Mouse (Mus musculus): ENCODE measurements at regions not wholly inside any gene's neighbourhood (a gene's known extent, or its start where the extent isn't known, plus 50 kb on each side); places are given as distances from the start of the nearest gene placed in this dataset.

- TF ChIP-seq CTCF (IDR thresholded peaks at IDR 0.05; ENCODE audit: control insufficient read depth, insufficient read depth, insufficient replicate concordance, low read depth, low read length): no peak
- TF ChIP-seq POLR2A (IDR thresholded peaks at IDR 0.05; ENCODE audit: control insufficient read depth, low read depth, low read length): no peak
Measured at GRCm38 (mm10) chr11:117415466-117415865, 68.7 kb upstream of the Gm11733 start.

Measured in testis, adult 2 months (tissue).